Mouse (Mus musculus): ENCODE results near the gene Smarcal1.
A peak's percentile ranks its signal among the peaks of the same experiment; 100 is the strongest.

DNA sequence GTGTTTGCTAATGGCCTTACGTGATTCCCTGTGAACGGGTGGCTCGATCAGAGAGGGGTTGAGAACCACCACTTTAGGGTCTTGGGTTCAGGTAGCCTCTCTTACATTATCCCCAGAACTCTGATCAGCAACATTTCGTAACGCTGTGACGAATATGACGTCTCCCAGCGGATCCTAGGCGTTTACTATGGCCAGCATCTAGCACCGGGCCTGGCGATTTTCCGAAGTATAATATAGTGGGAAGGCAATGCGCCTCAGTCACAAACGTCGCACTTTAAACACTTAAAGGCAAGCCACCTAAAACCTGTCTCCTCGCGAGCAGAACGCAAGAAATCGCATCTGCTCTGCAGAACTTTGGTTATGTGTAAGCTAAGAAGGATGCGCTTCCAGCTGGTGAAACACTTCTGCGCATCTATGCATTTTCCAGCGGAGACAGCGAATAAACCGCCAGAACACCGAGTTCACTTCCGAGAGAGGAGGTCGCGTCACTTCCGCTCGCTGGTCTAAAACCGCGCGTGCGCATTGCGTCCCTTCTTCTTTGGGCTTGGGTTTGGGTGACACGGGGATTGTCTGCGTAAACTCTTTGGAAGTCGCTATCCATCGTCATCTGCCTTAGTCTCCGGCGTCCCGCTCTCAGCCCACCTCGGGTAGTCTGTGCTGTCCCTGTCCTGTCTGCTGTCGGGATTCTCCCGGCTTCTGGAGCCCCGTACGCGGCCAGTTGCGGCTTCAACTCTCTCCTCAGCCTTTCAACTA, 57.8 kb downstream of the Smarcal1 start:
- TF ChIP-seq CTCF (IDR thresholded peaks at IDR 0.05; ENCODE audit: low read depth, low read length) (no peak), EP300 (IDR thresholded peaks at IDR 0.05; ENCODE audit: insufficient read depth, low read depth, low read length) (no peak), POLR2A (IDR thresholded peaks at IDR 0.05; ENCODE audit: insufficient read depth, low read length) (peak; percentile 70)

Data from ES-Bruce4 (cell line).